Mouse (Mus musculus): ENCODE data around the gene Acsl4.

Gene Acsl4

GRCm38 (mm10) chrX:142390247-142390908 is at the start of gene Acsl4:
Gene Acsl4 (minus strand): TSS chrX:142390535.
- peak; percentile 89 for DNase-seq

- DNase-seq: no peak
Observed at GRCm38 (mm10) chrX:142437971-142438504, 47.7 kb upstream of the Acsl4 start.

GRCm38 (mm10) chrX:142432846-142433245 is 42.5 kb upstream of the Acsl4 start:
- no peak for DNase-seq

DNA sequence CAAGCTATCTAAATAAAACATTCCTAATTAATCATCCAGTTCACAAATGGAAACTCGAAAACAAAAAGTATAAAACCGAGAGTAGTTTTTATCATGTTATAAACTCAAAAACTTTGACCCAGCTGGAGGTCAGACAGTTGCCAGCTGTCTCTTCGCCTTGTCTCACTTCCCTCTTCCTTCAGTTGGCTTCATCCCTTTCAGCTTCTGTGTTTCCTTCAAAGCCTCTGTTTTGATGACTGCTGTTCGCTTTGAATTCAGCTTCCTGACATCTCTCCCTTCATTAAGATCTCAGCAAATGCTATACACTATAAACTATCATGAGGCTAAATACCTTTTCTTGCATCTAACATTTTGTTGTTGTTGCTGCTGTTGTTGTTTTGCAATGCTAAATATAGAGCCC is 36.8 kb upstream of the Acsl4 start:
- no peak for DNase-seq

DNA sequence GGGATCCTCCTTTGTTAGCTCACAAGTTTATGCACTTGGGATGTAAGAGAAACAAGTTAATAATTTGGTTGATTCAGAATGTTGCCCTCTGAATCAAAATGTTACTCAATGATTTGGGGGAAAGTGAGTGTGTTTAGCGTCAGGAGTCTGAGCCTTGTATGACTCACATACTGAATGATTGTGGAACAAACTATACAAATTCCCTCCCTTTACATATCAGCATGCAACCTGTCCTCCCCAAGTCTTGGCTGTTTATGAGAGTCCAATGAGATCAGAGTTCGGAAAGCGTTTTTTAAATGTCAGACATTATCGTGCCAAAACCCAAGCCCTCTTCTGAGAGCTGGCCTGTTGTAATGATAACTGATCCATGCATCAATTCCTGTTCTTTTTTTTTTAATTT is 36.3 kb upstream of the Acsl4 start:
- DNase-seq: no peak

GRCm38 (mm10) chrX:142413884-142414283 is 23.5 kb upstream of the Acsl4 start:
- DNase-seq: no peak

DNA sequence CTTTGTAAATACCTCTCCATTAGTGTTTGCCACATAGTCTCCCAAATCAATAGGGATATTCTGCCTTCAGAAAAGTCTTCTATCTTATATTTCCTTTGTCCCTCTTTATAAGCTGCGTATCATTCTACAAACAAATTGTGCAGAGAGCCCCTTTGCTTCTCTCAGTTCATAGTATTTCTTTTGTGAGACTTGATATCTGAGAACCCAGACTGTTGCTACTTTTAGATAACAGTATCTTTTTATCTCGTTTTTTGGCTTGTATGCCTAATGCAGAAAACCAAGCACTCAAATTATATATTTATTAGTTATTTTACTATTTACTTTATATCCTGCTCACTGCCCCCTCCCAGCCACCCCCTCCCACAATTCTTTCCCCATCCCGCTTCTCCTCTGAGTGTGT is 19.7 kb upstream of the Acsl4 start:
- DNase-seq: no peak

- DNase-seq: no peak
Observed at GRCm38 (mm10) chrX:142409338-142409737, 19.0 kb upstream of the Acsl4 start.

GRCm38 (mm10) chrX:142403114-142403513 is 12.8 kb upstream of the Acsl4 start:
- DNase-seq: no peak

- no peak for DNase-seq
Observed at GRCm38 (mm10) chrX:142398621-142399020, 8.3 kb upstream of the Acsl4 start.

- no peak for DNase-seq
Observed at GRCm38 (mm10) chrX:142390909-142391265, 552 bp upstream of the Acsl4 start.

- peak; percentile 5 for DNase-seq
Observed at GRCm38 (mm10) chrX:142389581-142390159, 665 bp downstream of the Acsl4 start.

- DNase-seq: no peak
Observed at GRCm38 (mm10) chrX:142388141-142388540, 2.2 kb downstream of the Acsl4 start.

- DNase-seq: no peak
Observed at GRCm38 (mm10) chrX:142387634-142388033, 2.7 kb downstream of the Acsl4 start.

DNA sequence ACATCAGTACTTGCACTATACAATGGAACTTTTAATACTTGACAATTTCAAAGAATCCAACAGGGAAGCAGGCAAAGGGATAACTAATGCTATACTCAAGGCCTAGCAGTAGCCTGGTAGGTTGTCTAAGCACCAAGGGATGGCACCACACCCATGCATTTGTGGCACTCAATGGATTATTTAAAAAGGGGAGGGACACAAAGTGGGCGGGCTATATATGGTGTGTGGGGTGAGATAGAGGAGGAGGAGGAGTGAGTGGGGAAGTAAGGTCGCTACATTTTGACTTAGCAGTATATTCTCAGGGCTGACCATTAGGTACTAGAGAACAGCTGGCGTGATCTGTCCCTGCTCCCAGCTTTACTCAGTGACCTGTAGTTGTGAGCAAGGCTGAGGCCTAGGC is 5.4 kb downstream of the Acsl4 start:
- DNase-seq: no peak

DNA sequence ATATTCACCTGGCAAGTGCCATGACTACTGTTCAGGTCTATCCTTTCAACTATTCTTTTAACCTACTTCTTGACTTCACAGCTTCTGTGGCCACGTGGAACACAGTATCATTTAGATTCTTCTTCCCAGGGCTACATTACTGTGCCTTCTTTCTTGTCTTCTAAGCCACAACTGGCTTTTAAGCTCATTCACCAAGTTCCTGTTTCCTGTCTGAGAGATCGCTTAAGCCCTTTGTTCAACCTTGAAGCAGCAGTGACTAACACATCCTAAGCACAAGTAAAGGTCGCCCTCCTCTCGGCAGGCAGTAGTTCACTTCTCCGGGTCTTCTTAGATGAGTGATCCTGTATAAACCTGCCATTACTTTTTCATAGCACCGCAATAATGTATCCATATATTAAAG is 10.4 kb downstream of the Acsl4 start:
- no peak for DNase-seq

GRCm38 (mm10) chrX:142378048-142378447 is 12.3 kb downstream of the Acsl4 start:
- DNase-seq: no peak

- no peak for DNase-seq
Observed at GRCm38 (mm10) chrX:142377358-142377757, 13.0 kb downstream of the Acsl4 start.

DNA sequence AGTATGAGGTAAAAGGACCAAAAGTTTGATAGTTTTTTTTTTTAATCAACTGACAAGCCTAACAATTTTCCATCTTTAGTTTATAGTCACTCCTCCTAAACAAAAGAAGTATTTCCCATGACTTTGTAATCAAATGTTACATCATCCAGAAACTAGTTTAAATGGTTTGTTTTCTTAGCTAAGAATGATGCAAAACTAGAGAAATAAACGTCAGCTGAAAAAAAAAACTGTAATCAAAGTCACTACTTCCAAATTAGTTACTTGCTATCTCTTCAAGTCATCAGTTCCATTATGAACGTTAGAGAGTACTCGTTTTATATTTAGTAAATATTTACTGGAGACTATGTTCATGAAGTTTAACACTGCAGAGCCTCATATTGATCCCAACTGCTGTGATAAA is 13.6 kb downstream of the Acsl4 start:
- DNase-seq: no peak

DNA sequence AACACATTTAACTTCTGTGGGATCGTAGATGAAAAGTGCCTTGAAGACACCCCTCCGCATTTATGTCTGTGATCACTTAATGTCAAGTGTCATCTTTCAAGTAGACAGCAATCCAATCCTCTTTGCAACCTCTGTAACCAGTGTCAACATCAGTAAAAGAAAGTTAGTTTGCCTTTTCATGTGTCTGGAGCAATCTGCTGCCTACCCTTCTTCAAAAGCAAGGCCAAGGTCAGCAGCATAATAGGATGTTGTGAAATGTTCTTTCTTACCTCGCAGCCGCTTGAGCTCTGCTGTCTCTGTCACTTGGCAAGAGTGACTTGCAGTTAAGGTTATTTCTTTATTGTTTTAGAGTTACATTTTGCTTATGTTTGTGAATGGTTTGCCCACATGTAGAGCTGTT is 14.8 kb downstream of the Acsl4 start:
- no peak for DNase-seq

DNA sequence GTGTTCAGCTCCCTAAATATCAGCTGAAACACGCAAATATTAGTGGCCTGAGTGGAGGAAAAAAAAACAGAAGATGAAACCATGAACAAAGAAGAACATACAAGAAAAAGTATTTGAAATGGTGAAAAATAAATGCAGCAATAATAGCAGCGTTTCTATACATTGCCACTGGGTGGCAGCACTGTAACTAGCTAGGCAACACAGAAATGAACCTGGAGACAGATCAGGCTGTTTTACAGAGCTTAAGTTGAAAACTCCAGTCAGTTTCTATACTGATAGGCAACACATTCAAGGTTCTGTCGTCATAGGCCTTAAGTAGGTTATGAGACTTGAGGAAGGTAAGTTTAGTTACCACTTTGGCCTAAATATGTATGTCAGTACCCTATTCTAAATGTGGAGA is 17.9 kb downstream of the Acsl4 start:
- DNase-seq: peak; percentile 10

GRCm38 (mm10) chrX:142369935-142370334 is 20.4 kb downstream of the Acsl4 start:
- peak; percentile 15 for DNase-seq

GRCm38 (mm10) chrX:142363882-142364281 is 26.5 kb downstream of the Acsl4 start:
- DNase-seq: no peak

- DNase-seq: no peak
Observed at GRCm38 (mm10) chrX:142359031-142359430, 31.3 kb downstream of the Acsl4 start.

DNA sequence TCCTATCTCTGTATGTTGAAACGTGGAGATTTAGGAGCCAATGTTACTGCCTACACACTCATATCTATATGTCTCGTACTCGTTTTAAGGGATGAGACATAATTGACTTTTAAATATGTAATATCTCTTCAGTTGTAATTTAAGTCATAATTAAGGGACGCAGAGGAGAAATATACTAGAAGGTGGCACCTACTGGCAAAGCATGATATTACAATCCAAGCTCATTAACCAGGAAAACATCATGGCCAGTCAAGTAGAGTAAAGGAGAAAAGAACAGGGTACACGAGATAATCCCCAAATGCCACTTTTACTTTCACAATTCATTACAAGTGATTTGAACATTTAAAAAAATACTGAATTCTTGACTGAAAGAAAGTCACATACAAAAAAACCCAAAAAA is 31.9 kb downstream of the Acsl4 start:
- DNase-seq: no peak
